Mouse (Mus musculus): Measurements from ENCODE around the gene Slc10a7. TPM values are rescaled to one million over a fixed set of nuclear protein-coding genes. Genes with fewer than 3 reads are reported as not detected.

Gene Slc10a7
- polyA plus RNA-seq, 1 experiment = not detected

- TF ChIP-seq CTCF (IDR thresholded peaks at IDR 0.05; ENCODE audit: insufficient read depth, low read depth, low read length) (no peak), POLR2A (IDR thresholded peaks at IDR 0.05; ENCODE audit: insufficient read depth, low read depth, low read length) (no peak)
- 77% methylated on average over 12 of the region's 12 CpGs for WGBS
- Histone ChIP-seq H3K4me1 (ENCODE audit: control insufficient read depth, insufficient read depth, low read length) (no peaks in the 10 kb centered on the region), H3K4me3 (ENCODE audit: insufficient read depth, low read depth, low read length) (no peak overlapping the region), H3K27ac (ENCODE audit: insufficient read depth, low read depth, low read length) (no peak overlapping the region)
Observed at GRCm38 (mm10) chr8:78624738-78625442, 115.7 kb downstream of the Slc10a7 start.

- no peak overlapping the region for H3K4me3 ChIP-seq (ENCODE audit: insufficient read depth, low read depth, low read length)
- no peaks in the 10 kb centered on the region for H3K4me1 ChIP-seq (ENCODE audit: control insufficient read depth, insufficient read depth, low read length)
- H3K27ac ChIP-seq (ENCODE audit: insufficient read depth, low read depth, low read length) = no peak overlapping the region
- TF ChIP-seq POLR2A (IDR thresholded peaks at IDR 0.05; ENCODE audit: insufficient read depth, low read depth, low read length) (no peak), CTCF (IDR thresholded peaks at IDR 0.05; ENCODE audit: insufficient read depth, low read depth, low read length) (no peak)
- 85% methylated on average over 5 of the region's 5 CpGs for WGBS
Observed at GRCm38 (mm10) chr8:78626632-78627031, 117.5 kb downstream of the Slc10a7 start.

GRCm38 (mm10) chr8:78627793-78628192, 118.6 kb downstream of the Slc10a7 start:
- 85% methylated on average over 9 of the region's 9 CpGs for WGBS
- TF ChIP-seq POLR2A (IDR thresholded peaks at IDR 0.05; ENCODE audit: insufficient read depth, low read depth, low read length) (no peak), CTCF (IDR thresholded peaks at IDR 0.05; ENCODE audit: insufficient read depth, low read depth, low read length) (no peak)
- H3K4me1 ChIP-seq (ENCODE audit: control insufficient read depth, insufficient read depth, low read length) = no peaks in the 10 kb centered on the region
- no peak overlapping the region for H3K27ac ChIP-seq (ENCODE audit: insufficient read depth, low read depth, low read length)
- no peak overlapping the region for H3K4me3 ChIP-seq (ENCODE audit: insufficient read depth, low read depth, low read length)

- TF ChIP-seq POLR2A (IDR thresholded peaks at IDR 0.05; ENCODE audit: insufficient read depth, low read depth, low read length) = no peak
- TF ChIP-seq CTCF (IDR thresholded peaks at IDR 0.05; ENCODE audit: insufficient read depth, low read depth, low read length) = no peak
- no peak overlapping the region for H3K27ac ChIP-seq (ENCODE audit: insufficient read depth, low read depth, low read length)
- peaks cover 2% of the 10 kb centered on the region; the same call in 1 of the 2 replicates for H3K4me1 ChIP-seq (ENCODE audit: control insufficient read depth, insufficient read depth, low read length)
- no peak overlapping the region for H3K4me3 ChIP-seq (ENCODE audit: insufficient read depth, low read depth, low read length)
- 67% methylated on average over 19 of the region's 19 CpGs for WGBS
Observed at GRCm38 (mm10) chr8:78630414-78631164, 121.4 kb downstream of the Slc10a7 start.

- 69% methylated on average over 12 of the region's 12 CpGs for WGBS
- H3K27ac ChIP-seq (ENCODE audit: insufficient read depth, low read depth, low read length) = no peak overlapping the region
- no peak overlapping the region for H3K4me3 ChIP-seq (ENCODE audit: insufficient read depth, low read depth, low read length)
- TF ChIP-seq CTCF (IDR thresholded peaks at IDR 0.05; ENCODE audit: insufficient read depth, low read depth, low read length) (no peak), POLR2A (IDR thresholded peaks at IDR 0.05; ENCODE audit: insufficient read depth, low read depth, low read length) (no peak)
- peaks cover 2% of the 10 kb centered on the region; the same call in 1 of the 2 replicates for H3K4me1 ChIP-seq (ENCODE audit: control insufficient read depth, insufficient read depth, low read length)
Observed at GRCm38 (mm10) chr8:78633012-78633411, 123.9 kb downstream of the Slc10a7 start.

GRCm38 (mm10) chr8:78634018-78634417, 124.9 kb downstream of the Slc10a7 start:
- Histone ChIP-seq H3K4me1 (ENCODE audit: control insufficient read depth, insufficient read depth, low read length) (peaks cover 2% of the 10 kb centered on the region; the same call in 1 of the 2 replicates), H3K27ac (ENCODE audit: insufficient read depth, low read depth, low read length) (no peak overlapping the region), H3K4me3 (ENCODE audit: insufficient read depth, low read depth, low read length) (no peak overlapping the region)
- TF ChIP-seq CTCF (IDR thresholded peaks at IDR 0.05; ENCODE audit: insufficient read depth, low read depth, low read length) (no peak), POLR2A (IDR thresholded peaks at IDR 0.05; ENCODE audit: insufficient read depth, low read depth, low read length) (no peak)
- WGBS = 50% methylated on average over 3 of the region's 3 CpGs

GRCm38 (mm10) chr8:78634523-78635240, 125.5 kb downstream of the Slc10a7 start:
- 56% methylated on average over 17 of the region's 17 CpGs for WGBS
- Histone ChIP-seq H3K4me1 (ENCODE audit: control insufficient read depth, insufficient read depth, low read length) (peaks cover 2% of the 10 kb centered on the region; the same call in 1 of the 2 replicates), H3K27ac (ENCODE audit: insufficient read depth, low read depth, low read length) (no peak overlapping the region), H3K4me3 (ENCODE audit: insufficient read depth, low read depth, low read length) (no peak overlapping the region)
- TF ChIP-seq POLR2A (IDR thresholded peaks at IDR 0.05; ENCODE audit: insufficient read depth, low read depth, low read length) (no peak), CTCF (IDR thresholded peaks at IDR 0.05; ENCODE audit: insufficient read depth, low read depth, low read length) (no peak)

- TF ChIP-seq CTCF (IDR thresholded peaks at IDR 0.05; ENCODE audit: insufficient read depth, low read depth, low read length) (no peak), POLR2A (IDR thresholded peaks at IDR 0.05; ENCODE audit: insufficient read depth, low read depth, low read length) (no peak)
- peaks cover 2% of the 10 kb centered on the region; the same call in 1 of the 2 replicates for H3K4me1 ChIP-seq (ENCODE audit: control insufficient read depth, insufficient read depth, low read length)
- no peak overlapping the region for H3K27ac ChIP-seq (ENCODE audit: insufficient read depth, low read depth, low read length)
- WGBS = 86% methylated on average over 8 of the region's 8 CpGs
- no peak overlapping the region for H3K4me3 ChIP-seq (ENCODE audit: insufficient read depth, low read depth, low read length)
Observed at GRCm38 (mm10) chr8:78635241-78635771, 126.2 kb downstream of the Slc10a7 start.

All from olfactory bulb, adult 2 months (tissue).